Mouse (Mus musculus): ENCODE results near the gene Prr22. TPM values are rescaled to one million over a fixed set of nuclear protein-coding genes. Genes with fewer than 3 reads are reported as not detected.

Prr22 gene
- polyA plus RNA-seq, 1 experiment = 2.8 TPM

DNA sequence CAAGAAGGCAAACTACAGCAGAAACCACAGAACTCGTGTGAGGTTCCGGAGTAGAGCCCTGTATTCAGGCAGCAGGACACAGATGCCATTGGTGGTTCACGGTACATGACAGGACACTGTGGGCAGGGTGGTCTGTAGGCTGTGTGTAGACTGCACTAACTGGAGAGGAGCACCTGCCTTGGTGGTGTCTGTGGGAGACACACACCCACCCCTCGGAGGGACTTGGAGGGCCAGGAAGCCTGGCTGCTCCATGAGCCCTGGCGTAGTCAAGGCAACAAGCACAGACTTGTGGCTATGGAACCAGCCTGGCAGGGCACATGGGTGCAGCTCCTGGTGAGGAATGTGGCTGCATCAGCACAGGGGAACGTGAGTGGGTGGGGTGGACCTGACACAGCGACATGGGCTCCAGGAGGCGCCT lies 49.7 kb downstream of the Prr22 start:
- peak overlapping the region; percentile 78 for H3K4me3 ChIP-seq (replicated peaks)
- no peaks in the 10 kb centered on the region for H3K36me3 ChIP-seq (replicated peaks; ENCODE audit: low read length)
- peaks cover 31% of the 10 kb centered on the region for H3K4me1 ChIP-seq
- no peaks in the 10 kb centered on the region for H3K9me3 ChIP-seq
- no peak for TF ChIP-seq GATA1 (IDR thresholded peaks at IDR 0.05; ENCODE audit: borderline replicate concordance, low read length)
- TF ChIP-seq FLI1 (IDR thresholded peaks at IDR 0.05; ENCODE audit: low read length) = no peak
- peaks cover 48% of the 10 kb centered on the region for H3K27me3 ChIP-seq (replicated peaks)

Other genes starting within 250 kb of the Prr22 start
- gene Gm20219, start 215.9 kb upstream of the Prr22 start, polyA plus RNA-seq (2012; ENCODE audit: insufficient read depth, low replicate concordance) = 2.6 and 23.3 TPM in 2 replicates
- 75.4 and 129 TPM in 2 replicates for gene Safb2, start 185.7 kb upstream of the Prr22 start, polyA plus RNA-seq (2012; ENCODE audit: insufficient read depth, low replicate concordance)
- 30.0 and 79.6 TPM in 2 replicates for gene Safb, start 185.4 kb upstream of the Prr22 start, polyA plus RNA-seq (2012; ENCODE audit: insufficient read depth, low replicate concordance)
- 90.4 and 344 TPM in 2 replicates for gene 2410015M20Rik, start 160.5 kb upstream of the Prr22 start, polyA plus RNA-seq (2012; ENCODE audit: insufficient read depth, low replicate concordance)
- 9,023 and 9,040 TPM in 2 replicates for gene Rpl36, start 156.8 kb upstream of the Prr22 start, polyA plus RNA-seq (2012; ENCODE audit: insufficient read depth, low replicate concordance)
- 35.4 and 50.4 TPM in 2 replicates for gene Lonp1, start 143.4 kb upstream of the Prr22 start, polyA plus RNA-seq (2012; ENCODE audit: insufficient read depth, low replicate concordance)
- gene Catsperd, start 142.1 kb upstream of the Prr22 start, polyA plus RNA-seq (2012; ENCODE audit: insufficient read depth, low replicate concordance) = not detected in 2 replicates
- gene Ranbp3, start 97.0 kb upstream of the Prr22 start, polyA plus RNA-seq (2012; ENCODE audit: insufficient read depth, low replicate concordance) = 73.0 and 77.5 TPM in 2 replicates
- gene Ndufa11, start 52.5 kb upstream of the Prr22 start, polyA plus RNA-seq (2012; ENCODE audit: insufficient read depth, low replicate concordance) = 76.9 and 392 TPM in 2 replicates
- gene Vmac, start 52.2 kb upstream of the Prr22 start, polyA plus RNA-seq (2012; ENCODE audit: insufficient read depth, low replicate concordance) = 7.9 and 14.9 TPM in 2 replicates
- 2.0 TPM in 1 of 2 replicates, not detected in the other for gene Nrtn, start 12.7 kb upstream of the Prr22 start, polyA plus RNA-seq (2012; ENCODE audit: insufficient read depth, low replicate concordance)
- gene Dus3l, start 5.5 kb upstream of the Prr22 start, polyA plus RNA-seq (2012; ENCODE audit: insufficient read depth, low replicate concordance) = 29.8 and 33.0 TPM in 2 replicates
- 0.51 and 1.4 TPM in 2 replicates for gene Rfx2, start 60.8 kb downstream of the Prr22 start, polyA plus RNA-seq (2012; ENCODE audit: insufficient read depth, low replicate concordance)
- gene Acsbg2, start 104.2 kb downstream of the Prr22 start, polyA plus RNA-seq (2012; ENCODE audit: insufficient read depth, low replicate concordance) = not detected in 2 replicates
- gene 1700061G19Rik, start 105.2 kb downstream of the Prr22 start, polyA plus RNA-seq (2012; ENCODE audit: insufficient read depth, low replicate concordance) = 0.36 TPM in 1 of 2 replicates, not detected in the other
- 43.2 and 95.7 TPM in 2 replicates for gene Mllt1, start 165.2 kb downstream of the Prr22 start, polyA plus RNA-seq (2012; ENCODE audit: insufficient read depth, low replicate concordance)
- gene Acer1, start 211.9 kb downstream of the Prr22 start, polyA plus RNA-seq (2012; ENCODE audit: insufficient read depth, low replicate concordance) = not detected in 2 replicates
- gene Clpp, start 220.1 kb downstream of the Prr22 start, polyA plus RNA-seq (2012; ENCODE audit: insufficient read depth, low replicate concordance) = 177 and 234 TPM in 2 replicates
- 20.4 and 32.6 TPM in 2 replicates for gene Alkbh7, start 227.1 kb downstream of the Prr22 start, polyA plus RNA-seq (2012; ENCODE audit: insufficient read depth, low replicate concordance)
- 0.63 TPM in 1 of 2 replicates, not detected in the other for gene Pspn, start 229.8 kb downstream of the Prr22 start, polyA plus RNA-seq (2012; ENCODE audit: insufficient read depth, low replicate concordance)
- 61.0 and 154 TPM in 2 replicates for gene Gtf2f1, start 241.0 kb downstream of the Prr22 start, polyA plus RNA-seq (2012; ENCODE audit: insufficient read depth, low replicate concordance)
- 0.08 TPM in 1 of 2 replicates, not detected in the other for gene Gm17949, start 241.2 kb downstream of the Prr22 start, polyA plus RNA-seq (2012; ENCODE audit: insufficient read depth, low replicate concordance)